Mouse (Mus musculus) ovary, postnatal 10 days (tissue): ENCODE data around the gene Prr32.

Experiments
- DNase-seq: peaks from one replicate; pipeline ENCODE4 v3.0.0; 2022; ENCODE audit warnings: low spot score

Prr32 gene

DNA sequence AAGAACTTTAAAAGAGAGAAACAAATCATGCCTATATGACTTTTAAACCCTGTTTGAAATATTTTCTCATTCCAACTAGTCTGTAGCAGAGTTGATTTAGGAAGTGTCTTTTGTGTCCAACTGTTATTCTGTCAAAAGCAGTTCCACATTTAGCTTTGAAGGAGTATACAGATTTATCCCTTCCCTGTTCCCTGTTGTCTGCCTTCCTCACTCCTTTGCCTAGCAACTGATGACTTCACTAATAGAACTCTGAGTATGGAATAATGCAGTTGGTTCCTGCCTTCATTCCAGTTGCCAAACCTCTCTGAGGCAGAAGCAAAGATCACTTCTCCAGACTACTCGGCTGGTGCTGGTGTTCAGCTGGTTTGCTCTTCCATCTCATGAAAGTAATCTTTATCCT lies at the start of gene Prr32:
Gene Prr32, plus strand, starts transcription at position 301 of the 400 bp plus-strand sequence.
- no peak for DNase-seq
